Mouse (Mus musculus) CH12.LX (cell line): ENCODE measurements at regions not wholly inside any gene's neighbourhood (a gene's known extent, or its start where the extent isn't known, plus 50 kb on each side); places are given as distances from the start of the nearest gene placed in this dataset.

Source experiments
- DNase-seq: peaks from one replicate; pipeline ENCODE4 v3.0.0-alpha.2; 2013; ENCODE audit errors: extremely low read depth
- H3K27ac ChIP-seq: 2 replicates; pipeline ENCODE4 v1.5.1; 2012; ENCODE audit warnings: low read depth, mild to moderate bottlenecking, control low read depth, moderate library complexity; ENCODE audit not compliant: insufficient read depth
- H3K27me3 ChIP-seq: replicated peaks from 2 replicates; pipeline ENCODE3; 2012; ENCODE audit warnings: inconsistent platforms
- H3K36me3 ChIP-seq, 2 experiments: replicated peaks in 1 of 2; 2 replicates each; pipeline versions ENCODE3 to v1.6.1; 2012; ENCODE audit warnings: inconsistent platforms in 1 of 2, low read length in 1 of 2, mild to moderate bottlenecking in 1 of 2, mixed read lengths in 1 of 2, moderate library complexity in 1 of 2; ENCODE audit not compliant: control insufficient read depth in 1 of 2, insufficient read depth in 1 of 2
- H3K4me1 ChIP-seq, 2 experiments: 2 replicates each; pipeline ENCODE4 v1.6.1; 2012; ENCODE audit warnings: inconsistent platforms in 1 of 2, moderate library complexity in 1 of 2; ENCODE audit not compliant: insufficient read depth in 2 of 2, control insufficient read depth in 1 of 2
- H3K4me2 ChIP-seq: 2 replicates; pipeline ENCODE4 v1.6.1; 2012; ENCODE audit warnings: low read depth, mild to moderate bottlenecking, control low read depth; ENCODE audit not compliant: poor library complexity, insufficient read depth, severe bottlenecking
- H3K4me3 ChIP-seq, 3 experiments: fragments of 150-350 bp in 1 of 3; sonication (generic) in 1 of 3; replicated peaks in 1 of 3; 2 replicates each; pipeline versions ENCODE3 to v1.5.1; 2011 to 2012; ENCODE audit warnings: low read depth in 2 of 3, low read length in 2 of 3, mild to moderate bottlenecking in 2 of 3, moderate library complexity in 2 of 3, control low read depth in 1 of 3, improper control_type of control experiment in 1 of 3, inconsistent platforms in 1 of 3, mixed read lengths in 1 of 3; ENCODE audit not compliant: poor library complexity in 1 of 3
- H3K79me2 ChIP-seq: replicated peaks from 2 replicates; pipeline ENCODE4 v1.6.1; 2012; ENCODE audit warnings: mild to moderate bottlenecking, moderate library complexity; ENCODE audit not compliant: control insufficient read depth, poor library complexity, insufficient read depth, severe bottlenecking; ENCODE audit errors: extremely low read depth
- H3K9ac ChIP-seq: 2 replicates; pipeline ENCODE4 v1.6.1; 2012; ENCODE audit warnings: low read depth, mild to moderate bottlenecking, control low read depth, moderate library complexity; ENCODE audit not compliant: insufficient read depth
- H3K9me3 ChIP-seq: replicated peaks from 2 replicates; pipeline ENCODE3; 2012; ENCODE audit warnings: low read length, inconsistent platforms, mixed read lengths
- CHD1 ChIP-seq: IDR thresholded peaks from 2 replicates; pipeline ENCODE4 v1.6.1; 2012; ENCODE audit warnings: low read depth, low read length, improper control_type of control experiment, inconsistent platforms
- CHD2 ChIP-seq: IDR thresholded peaks from 2 replicates; pipeline ENCODE4 v1.6.1; 2011; ENCODE audit warnings: low read length, improper control_type of control experiment
- E2F4 ChIP-seq: IDR thresholded peaks from 2 replicates; pipeline ENCODE4 v1.6.1; 2011; ENCODE audit warnings: low read depth, low read length, improper control_type of control experiment; ENCODE audit not compliant: insufficient replicate concordance
- ELF1 ChIP-seq: IDR thresholded peaks from 2 replicates; pipeline ENCODE4 v1.6.1; 2014; ENCODE audit warnings: low read depth, mild to moderate bottlenecking, inconsistent platforms, low read length, improper control_type of control experiment
- EP300 ChIP-seq: IDR thresholded peaks from 2 replicates; pipeline ENCODE4 v1.6.1; 2011; ENCODE audit warnings: low read length, improper control_type of control experiment
- ETS1 ChIP-seq: conservative IDR thresholded peaks from 2 replicates; pipeline ENCODE4 v1.6.1; 2012; ENCODE audit warnings: low read depth, mild to moderate bottlenecking, inconsistent platforms, low read length, improper control_type of control experiment, moderate library complexity
- HCFC1 ChIP-seq: IDR thresholded peaks from 2 replicates; pipeline ENCODE4 v1.6.1; 2012; ENCODE audit warnings: low read depth, mild to moderate bottlenecking, inconsistent platforms, low read length, improper control_type of control experiment
- JUND ChIP-seq: conservative IDR thresholded peaks from 2 replicates; pipeline ENCODE4 v1.6.1; 2011; ENCODE audit warnings: low read depth, low read length, improper control_type of control experiment
- KAT2A ChIP-seq: IDR thresholded peaks from 2 replicates; pipeline ENCODE4 v1.6.1; 2012; ENCODE audit warnings: low read length, improper control_type of control experiment, inconsistent platforms; ENCODE audit not compliant: insufficient replicate concordance
- MAX ChIP-seq: IDR thresholded peaks from 2 replicates; pipeline ENCODE4 v1.6.1; 2011; ENCODE audit warnings: low read length, improper control_type of control experiment
- MXI1 ChIP-seq: IDR thresholded peaks from 2 replicates; pipeline ENCODE4 v1.6.1; 2011; ENCODE audit warnings: mild to moderate bottlenecking, low read depth, low read length, improper control_type of control experiment
- PAX5 ChIP-seq: IDR thresholded peaks from 2 replicates; pipeline ENCODE4 v1.6.1; 2012; ENCODE audit warnings: low read length, inconsistent platforms, mixed read lengths
- RAD21 ChIP-seq: IDR thresholded peaks from 2 replicates; pipeline ENCODE4 v1.6.1; 2011; ENCODE audit warnings: low read depth, mild to moderate bottlenecking, low read length, improper control_type of control experiment, moderate library complexity
- RCOR1 ChIP-seq: conservative IDR thresholded peaks from 2 replicates; pipeline ENCODE4 v1.6.1; 2012; ENCODE audit warnings: low read depth, mild to moderate bottlenecking, inconsistent platforms, low read length, improper control_type of control experiment
- SIN3A ChIP-seq: IDR thresholded peaks from 2 replicates; pipeline ENCODE4 v1.6.1; 2012; ENCODE audit warnings: low read length, improper control_type of control experiment, inconsistent platforms
- SMC3 ChIP-seq: IDR thresholded peaks from 2 replicates; pipeline ENCODE4 v1.6.1; 2011; ENCODE audit warnings: low read depth, low read length, improper control_type of control experiment
- TBP ChIP-seq: conservative IDR thresholded peaks from 2 replicates; pipeline ENCODE4 v1.6.1; 2011; ENCODE audit warnings: low read depth, low read length, improper control_type of control experiment
- USF1 ChIP-seq: IDR thresholded peaks from 2 replicates; pipeline ENCODE4 v1.6.1; 2014; ENCODE audit warnings: low read depth, mild to moderate bottlenecking, inconsistent platforms, low read length, improper control_type of control experiment
- USF2 ChIP-seq: conservative IDR thresholded peaks from 2 replicates; pipeline ENCODE4 v1.6.1; 2011; ENCODE audit warnings: low read depth, low read length, improper control_type of control experiment
- ZC3H11A ChIP-seq: IDR thresholded peaks from 2 replicates; pipeline ENCODE4 v1.6.1; 2012; ENCODE audit warnings: low read depth, mild to moderate bottlenecking, inconsistent platforms, low read length, improper control_type of control experiment
- ZMIZ1 ChIP-seq: IDR thresholded peaks from 2 replicates; pipeline ENCODE4 v1.6.1; 2012; ENCODE audit warnings: low read depth, mild to moderate bottlenecking, inconsistent platforms, low read length, improper control_type of control experiment
- ZNF384 ChIP-seq: IDR thresholded peaks from 2 replicates; pipeline ENCODE4 v1.6.1; 2012; ENCODE audit warnings: low read depth, low read length, improper control_type of control experiment, inconsistent platforms
- dilution Hi-C: fragments of 300-500 bp; cut with MboI; formaldehyde crosslinking; loops from 2 replicates; pipeline ENCODE4 v1.14.3; 2020; ENCODE audit warnings: low sequenced_read_pairs; ENCODE audit not compliant: extremely low pct_unique_long_range_greater_than_20kb, extremely low pct_ligation_motif_present
- in situ Hi-C: fragments of 300-500 bp; cut with MboI; formaldehyde crosslinking; loops from 3 replicates; pipeline ENCODE4 v1.14.3; 2019; ENCODE audit warnings: low sequenced_read_pairs, low pct_ligation_motif_present, low pct_unique_long_range_greater_than_20kb, mixed read lengths

GRCm38 (mm10) chr3:9132104-9132751, 477.7 kb downstream of the Zfp704 start:
- Histone ChIP-seq H3K9ac (no peak overlapping the region), H3K4me3 (no peak overlapping the region), H3K36me3 (no peaks in the 10 kb centered on the region), H3K4me1 (0 out of 4 replicates have a peak, but pooled peaks cover 0 to 3% of the 10 kb centered on the region in 2 experiments), H3K79me2 (no peaks in the 10 kb centered on the region), H3K4me2 (no peak overlapping the region), H3K27ac (no peak overlapping the region), H3K27me3 (no peaks in the 10 kb centered on the region), H3K9me3 (no peaks in the 10 kb centered on the region)
- TF ChIP-seq MXI1 (no peak), CHD1 (no peak), ELF1 (no peak), TBP (no peak), PAX5 (no peak), ZMIZ1 (no peak), ETS1 (no peak), EP300 (no peak)
- no peak for DNase-seq
- in situ Hi-C loops (no loop called here), dilution Hi-C loops (no loop called here)

GRCm38 (mm10) chr3:9131366-9131765, 478.5 kb downstream of the Zfp704 start:
- no peak overlapping the region for H3K27ac ChIP-seq
- no peaks in the 10 kb centered on the region for H3K36me3 ChIP-seq
- H3K79me2 ChIP-seq = no peaks in the 10 kb centered on the region
- H3K4me3 ChIP-seq = no peak overlapping the region
- TF ChIP-seq SIN3A (no peak), EP300 (no peak), ZNF384 (no peak), USF1 (no peak), SMC3 (no peak), CHD2 (no peak), RCOR1 (no peak), ELF1 (no peak), MAX (no peak), HCFC1 (no peak), JUND (no peak), ETS1 (no peak), USF2 (no peak), E2F4 (no peak), ZC3H11A (no peak), MXI1 (no peak), RAD21 (no peak), KAT2A (no peak), CHD1 (no peak)
- no peak overlapping the region for H3K9ac ChIP-seq
- H3K9me3 ChIP-seq = no peaks in the 10 kb centered on the region
- no peak overlapping the region for H3K4me2 ChIP-seq
- dilution Hi-C loops = no loop called here
- in situ Hi-C loops = no loop called here
- H3K4me1 ChIP-seq = 0 out of 4 replicates have a peak, but pooled peaks cover 0 to 3% of the 10 kb centered on the region in 2 experiments
- no peak for DNase-seq
- no peaks in the 10 kb centered on the region for H3K27me3 ChIP-seq
